Mouse (Mus musculus): ENCODE results near the gene Txnip.
A peak's percentile ranks its signal among the peaks of the same experiment; 100 is the strongest.

- TF ChIP-seq CTCF (IDR thresholded peaks at IDR 0.05; ENCODE audit: low read depth, low read length) (peak; percentile 96), GATA2 (IDR thresholded peaks at IDR 0.05; ENCODE audit: borderline replicate concordance, low read depth, low read length) (peak; percentile 97), POLR2AphosphoS5 (IDR thresholded peaks at IDR 0.05; ENCODE audit: insufficient replicate concordance, low read depth, low read length) (no peak)
Measured at GRCm38 (mm10) chr3:96579885-96580454, 22.2 kb downstream of the Txnip start.
